Mouse (Mus musculus): ENCODE measurements around the gene Psma1. TPM values are rescaled to one million over a fixed set of nuclear protein-coding genes. Genes with fewer than 3 reads are reported as not detected.

Psma1 gene
- polyA plus RNA-seq, 1 experiment from 2014 or later: 482 TPM

DNA sequence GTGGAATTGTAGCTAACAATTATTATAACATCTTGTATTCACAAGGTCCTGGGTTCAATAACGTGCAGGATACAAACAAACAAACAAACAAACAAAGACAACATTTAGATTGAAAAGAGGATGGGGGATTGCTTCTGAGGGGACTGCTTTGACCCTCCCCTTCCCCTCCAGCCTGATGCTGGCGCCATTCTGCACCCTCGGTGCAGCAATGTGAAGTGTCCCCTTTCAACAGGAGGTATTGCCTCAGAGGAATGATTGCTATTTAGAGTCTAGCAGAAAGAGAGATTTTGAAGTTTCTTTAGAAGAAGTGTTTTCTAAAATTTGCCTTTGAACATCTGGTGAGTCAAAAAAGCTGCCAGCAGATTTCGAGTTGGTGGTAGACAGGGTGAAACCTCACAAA is 23.3 kb upstream of the Psma1 start:
- H3K9ac ChIP-seq: no peak overlapping the region
- H3K36me3 ChIP-seq (ENCODE audit: poor library complexity, severe bottlenecking): no peaks in the 10 kb centered on the region
- no peaks in the 10 kb centered on the region for H3K27me3 ChIP-seq
- no peak overlapping the region for H3K4me3 ChIP-seq
- ATAC-seq: no peak
- no peaks in the 10 kb centered on the region for H3K9me3 ChIP-seq (replicated peaks)
- H3K4me1 ChIP-seq: no peaks in the 10 kb centered on the region
- no peak overlapping the region for H3K27ac ChIP-seq
- no peak overlapping the region for H3K4me2 ChIP-seq
- 61% methylated on average over 4 of the region's 4 CpGs for WGBS

DNA sequence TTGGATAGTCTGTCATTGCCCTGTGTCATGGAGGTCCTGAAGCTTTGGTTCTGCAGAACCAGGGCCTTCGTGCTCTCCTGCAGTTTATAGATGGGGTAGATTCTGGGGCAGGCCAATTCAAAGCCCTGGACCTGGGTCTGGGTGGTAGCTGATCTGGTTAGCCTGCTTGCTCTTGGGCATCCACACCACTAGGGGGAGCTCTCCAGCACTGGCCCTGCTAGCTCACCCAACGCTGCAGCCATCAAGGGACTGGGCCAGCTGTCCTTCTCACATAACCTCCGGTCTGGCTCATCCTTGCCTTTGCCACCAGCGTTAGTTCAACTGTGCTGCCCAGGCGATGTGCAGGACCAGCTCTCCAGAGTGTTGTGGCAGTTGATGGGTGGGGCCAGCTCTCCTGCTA is 18.8 kb upstream of the Psma1 start:
- 84% methylated on average over 5 of the region's 5 CpGs for WGBS
- peaks cover 8% of the 10 kb centered on the region for H3K4me1 ChIP-seq

DNA sequence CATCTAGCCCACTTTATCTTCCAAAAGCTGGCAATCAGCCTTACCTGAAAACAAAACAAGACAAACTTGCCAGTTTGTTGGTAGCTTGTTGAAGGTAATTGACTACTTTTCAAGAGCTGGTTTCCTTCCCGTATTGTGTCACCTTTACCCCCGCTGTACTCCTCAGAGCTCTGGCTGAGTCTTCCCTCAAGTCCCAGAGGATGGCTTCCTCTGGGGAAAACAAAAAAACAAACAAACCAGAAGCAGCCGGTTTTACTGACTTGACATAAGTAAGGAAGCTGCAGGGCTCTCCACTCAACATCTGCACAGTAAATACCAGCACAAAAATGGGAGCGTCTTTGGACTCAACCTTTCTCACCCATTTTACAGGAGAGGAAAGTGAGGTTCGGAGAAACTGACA is 18.0 kb upstream of the Psma1 start:
- Histone ChIP-seq H3K27me3 (no peaks in the 10 kb centered on the region), H3K4me1 (peaks cover 8% of the 10 kb centered on the region), H3K9ac (no peak overlapping the region), H3K4me2 (no peak overlapping the region), H3K9me3 (replicated peaks) (no peaks in the 10 kb centered on the region), H3K4me3 (no peak overlapping the region), H3K36me3 (ENCODE audit: poor library complexity, severe bottlenecking) (no peaks in the 10 kb centered on the region), H3K27ac (no peak overlapping the region)
- no peak for ATAC-seq
- 87% methylated on average over 5 of the region's 5 CpGs for WGBS

More for the DNA sequence above, 18.8 kb upstream of the Psma1 start:
- H3K36me3 ChIP-seq (ENCODE audit: poor library complexity, severe bottlenecking): no peaks in the 10 kb centered on the region
- no peak overlapping the region for H3K4me3 ChIP-seq
- no peak overlapping the region for H3K27ac ChIP-seq
- H3K9ac ChIP-seq: no peak overlapping the region
- ATAC-seq: no peak
- no peaks in the 10 kb centered on the region for H3K9me3 ChIP-seq (replicated peaks)
- H3K4me2 ChIP-seq: no peak overlapping the region
- H3K27me3 ChIP-seq: no peaks in the 10 kb centered on the region

DNA sequence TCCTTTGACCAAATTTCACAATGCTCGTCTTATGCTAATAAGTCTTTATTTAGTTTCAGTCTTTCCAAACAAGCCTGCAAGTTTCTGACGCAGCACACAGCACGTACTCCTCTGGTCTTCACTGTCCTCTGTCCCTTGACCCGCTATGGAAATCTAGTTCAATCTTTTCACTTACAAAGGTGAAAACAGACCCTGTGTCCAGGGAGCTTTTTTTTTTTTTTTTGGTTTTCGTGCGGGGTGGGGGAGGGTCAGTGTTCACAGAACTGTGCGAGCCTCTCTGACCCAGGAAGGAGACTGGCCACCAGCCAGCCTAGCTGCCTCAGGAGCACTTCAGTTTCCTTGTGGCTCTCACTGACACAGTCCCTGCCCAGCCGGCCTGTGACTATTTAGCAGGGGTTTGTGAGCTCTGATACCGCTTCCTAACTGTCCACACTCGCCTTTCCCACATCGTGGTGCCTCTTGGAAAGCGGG is 16.6 kb upstream of the Psma1 start:
- H3K4me1 ChIP-seq: peaks cover 8% of the 10 kb centered on the region
- no peak overlapping the region for H3K27ac ChIP-seq
- ATAC-seq: 0 out of 2 replicates have a peak, but pooled peaks have one; percentile 57
- H3K4me3 ChIP-seq: peak overlapping the region; percentile 23; the same call in 1 of the 2 replicates
- H3K36me3 ChIP-seq (ENCODE audit: poor library complexity, severe bottlenecking): no peaks in the 10 kb centered on the region
- H3K4me2 ChIP-seq: peak overlapping the region; percentile 52
- WGBS: 13% methylated on average over 12 of the region's 12 CpGs
- H3K9me3 ChIP-seq (replicated peaks): no peaks in the 10 kb centered on the region
- no peaks in the 10 kb centered on the region for H3K27me3 ChIP-seq
- H3K9ac ChIP-seq: peak overlapping the region; percentile 43

DNA sequence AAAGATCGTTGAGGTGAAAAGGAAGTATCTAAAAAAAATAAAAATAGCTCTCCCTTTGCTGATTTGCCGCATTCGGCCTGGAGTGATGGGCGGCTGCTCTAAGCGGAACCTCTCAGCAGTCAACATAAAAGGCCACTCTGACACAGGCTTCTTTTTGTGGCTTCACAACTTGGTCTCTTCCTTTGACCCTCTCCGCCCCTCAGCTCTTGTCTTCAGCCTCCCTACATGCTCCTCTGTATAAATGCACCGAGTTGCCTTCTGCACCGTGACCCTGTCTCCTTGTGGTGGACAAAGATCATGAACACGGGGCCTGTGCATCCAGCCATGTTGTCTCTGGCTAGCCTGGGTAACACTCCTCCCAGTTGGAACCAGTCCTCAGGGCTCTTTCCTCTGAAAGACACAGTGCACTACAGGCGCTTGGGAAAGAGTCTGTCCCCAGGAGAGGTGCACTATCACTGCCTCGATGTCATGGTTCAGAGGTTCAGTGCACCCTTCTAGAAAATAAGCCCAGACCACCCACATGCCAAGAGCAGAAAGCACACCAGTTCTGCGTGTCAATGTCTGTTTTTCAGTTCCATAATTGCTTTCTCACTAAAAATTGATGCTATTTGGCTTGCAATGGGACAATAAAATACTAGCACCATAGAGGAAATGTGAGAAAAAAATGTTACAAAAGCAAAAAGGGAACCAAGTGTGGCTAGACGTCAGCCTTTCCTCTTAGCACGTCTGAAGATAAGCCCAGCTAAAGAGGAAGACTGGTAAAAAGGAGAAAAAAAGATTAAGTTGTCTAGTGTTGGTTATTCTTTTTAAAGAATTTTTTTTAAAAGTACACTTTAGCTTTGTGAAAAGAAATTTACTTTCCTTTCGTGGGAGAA is 15.8 kb upstream of the Psma1 start:
- no peak for ATAC-seq
- Histone ChIP-seq H3K4me3 (no peak overlapping the region), H3K27ac (no peak overlapping the region), H3K4me1 (peaks cover 8% of the 10 kb centered on the region), H3K9me3 (replicated peaks) (no peaks in the 10 kb centered on the region), H3K9ac (no peak overlapping the region), H3K36me3 (ENCODE audit: poor library complexity, severe bottlenecking) (no peaks in the 10 kb centered on the region), H3K27me3 (no peaks in the 10 kb centered on the region), H3K4me2 (no peak overlapping the region)
- WGBS: 42% methylated on average over 15 of the region's 15 CpGs

DNA sequence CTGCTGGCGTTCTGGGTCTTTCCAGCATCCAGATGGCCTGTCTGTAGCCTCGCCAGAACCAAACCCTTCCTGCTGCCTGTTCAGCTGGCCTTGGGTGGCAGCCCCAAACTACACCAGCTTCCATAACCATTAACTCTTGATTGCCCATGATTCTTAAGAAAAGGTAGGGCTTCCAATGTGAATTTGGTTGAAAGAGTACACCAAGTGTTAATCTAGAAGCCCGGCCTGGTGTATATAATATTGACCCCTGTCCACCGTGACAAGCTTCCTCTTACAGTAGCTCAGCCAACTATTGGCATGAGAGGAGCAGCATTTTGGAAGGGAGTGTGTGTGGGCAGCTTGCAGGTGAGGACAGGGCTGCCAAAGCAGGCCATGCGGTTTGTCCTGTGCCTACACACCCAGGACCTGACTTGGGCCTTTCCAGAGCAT is 14.2 kb upstream of the Psma1 start:
- Histone ChIP-seq H3K9ac (no peak overlapping the region), H3K27ac (no peak overlapping the region), H3K36me3 (ENCODE audit: poor library complexity, severe bottlenecking) (no peaks in the 10 kb centered on the region), H3K4me3 (no peak overlapping the region), H3K9me3 (replicated peaks) (no peaks in the 10 kb centered on the region), H3K27me3 (no peaks in the 10 kb centered on the region), H3K4me1 (peaks cover 8% of the 10 kb centered on the region), H3K4me2 (no peak overlapping the region)
- ATAC-seq: no peak
- 65% methylated on average over 5 of the region's 5 CpGs for WGBS

DNA sequence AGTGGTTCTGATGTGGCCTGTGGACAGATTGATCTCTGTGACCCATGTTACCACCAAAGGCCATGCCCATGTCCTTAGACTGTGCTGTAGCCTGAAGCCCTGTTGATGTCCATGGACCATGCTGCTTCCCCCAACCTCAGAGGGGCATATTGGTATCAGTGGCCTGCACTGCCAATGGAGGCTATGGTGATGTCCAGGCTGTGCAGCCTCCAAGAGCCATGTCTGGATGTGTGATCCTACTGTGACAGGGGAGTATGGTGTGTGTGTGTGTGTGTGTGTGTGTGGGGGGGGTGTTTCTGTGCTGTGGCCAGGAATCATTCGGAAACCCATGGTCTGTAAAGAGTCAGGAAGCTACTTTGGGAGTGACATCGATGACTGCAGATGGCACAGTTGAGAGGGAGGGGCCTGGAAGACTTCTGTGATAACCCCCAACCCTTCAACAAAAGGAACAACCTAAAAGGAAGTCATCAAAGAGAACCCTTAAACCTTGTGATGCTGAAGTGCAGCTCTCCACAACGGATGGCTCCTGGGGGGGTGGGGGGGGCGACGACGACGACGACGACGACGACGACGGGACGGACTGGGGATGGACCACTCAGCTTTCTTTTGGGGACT is 8.5 kb upstream of the Psma1 start:
- 94% methylated on average over 14 of the region's 14 CpGs for WGBS
- Histone ChIP-seq H3K9ac (no peak overlapping the region), H3K27ac (no peak overlapping the region), H3K9me3 (replicated peaks) (no peaks in the 10 kb centered on the region), H3K4me1 (no peaks in the 10 kb centered on the region), H3K4me2 (no peak overlapping the region), H3K36me3 (ENCODE audit: poor library complexity, severe bottlenecking) (no peaks in the 10 kb centered on the region), H3K4me3 (no peak overlapping the region), H3K27me3 (no peaks in the 10 kb centered on the region)
- ATAC-seq: no peak

DNA sequence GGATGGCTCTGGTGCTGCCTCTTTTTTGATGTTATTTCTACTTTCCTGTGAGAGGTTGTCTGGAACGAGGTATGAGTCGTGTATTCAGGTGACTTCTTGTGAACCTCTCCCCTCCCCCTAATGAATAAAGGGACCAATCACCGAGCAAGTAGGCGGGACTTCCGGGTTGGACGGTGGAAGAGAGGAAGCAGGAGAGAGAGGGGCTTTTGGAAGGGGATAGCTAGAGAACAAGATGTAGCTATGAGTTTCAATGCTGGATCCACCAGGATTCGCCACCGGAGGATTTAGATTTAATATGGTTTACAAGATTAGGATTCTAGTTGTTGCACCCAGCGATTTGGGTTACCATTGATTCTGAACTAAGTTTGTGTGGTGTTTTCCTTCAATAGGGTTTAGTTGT is 7.1 kb upstream of the Psma1 start:
- Histone ChIP-seq H3K4me2 (no peak overlapping the region), H3K4me3 (no peak overlapping the region), H3K9ac (no peak overlapping the region), H3K9me3 (replicated peaks) (no peaks in the 10 kb centered on the region), H3K27me3 (no peaks in the 10 kb centered on the region), H3K36me3 (ENCODE audit: poor library complexity, severe bottlenecking) (no peaks in the 10 kb centered on the region), H3K4me1 (no peaks in the 10 kb centered on the region), H3K27ac (no peak overlapping the region)
- WGBS: 78% methylated on average over 9 of the region's 9 CpGs
- no peak for ATAC-seq

DNA sequence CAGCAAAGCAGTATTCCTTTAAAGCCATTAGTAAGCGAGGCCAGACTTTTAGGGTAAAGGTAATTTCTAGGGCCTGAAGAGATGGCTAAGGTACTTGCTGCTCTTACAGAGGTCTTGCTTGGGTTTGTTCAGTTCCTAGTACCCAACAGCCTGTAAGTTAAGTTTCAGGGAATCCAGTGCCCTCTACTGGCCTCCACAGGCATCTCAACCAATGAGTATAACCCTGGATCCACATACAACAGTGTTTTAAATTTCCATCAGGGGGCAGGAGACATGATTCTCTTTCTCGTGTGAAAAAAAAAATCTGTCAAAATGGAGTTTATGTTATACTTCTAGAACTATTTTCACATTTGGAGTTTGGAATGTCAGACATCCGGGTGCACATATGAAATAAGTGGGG is 5.8 kb upstream of the Psma1 start:
- Histone ChIP-seq H3K4me3 (no peak overlapping the region), H3K4me2 (no peak overlapping the region), H3K9me3 (replicated peaks) (no peaks in the 10 kb centered on the region), H3K27ac (no peak overlapping the region), H3K27me3 (no peaks in the 10 kb centered on the region), H3K36me3 (ENCODE audit: poor library complexity, severe bottlenecking) (no peaks in the 10 kb centered on the region), H3K4me1 (no peaks in the 10 kb centered on the region), H3K9ac (no peak overlapping the region)
- WGBS: 62% methylated on average over 3 of the region's 3 CpGs
- ATAC-seq: peak; percentile 59; the same call in 1 of the 2 replicates

DNA sequence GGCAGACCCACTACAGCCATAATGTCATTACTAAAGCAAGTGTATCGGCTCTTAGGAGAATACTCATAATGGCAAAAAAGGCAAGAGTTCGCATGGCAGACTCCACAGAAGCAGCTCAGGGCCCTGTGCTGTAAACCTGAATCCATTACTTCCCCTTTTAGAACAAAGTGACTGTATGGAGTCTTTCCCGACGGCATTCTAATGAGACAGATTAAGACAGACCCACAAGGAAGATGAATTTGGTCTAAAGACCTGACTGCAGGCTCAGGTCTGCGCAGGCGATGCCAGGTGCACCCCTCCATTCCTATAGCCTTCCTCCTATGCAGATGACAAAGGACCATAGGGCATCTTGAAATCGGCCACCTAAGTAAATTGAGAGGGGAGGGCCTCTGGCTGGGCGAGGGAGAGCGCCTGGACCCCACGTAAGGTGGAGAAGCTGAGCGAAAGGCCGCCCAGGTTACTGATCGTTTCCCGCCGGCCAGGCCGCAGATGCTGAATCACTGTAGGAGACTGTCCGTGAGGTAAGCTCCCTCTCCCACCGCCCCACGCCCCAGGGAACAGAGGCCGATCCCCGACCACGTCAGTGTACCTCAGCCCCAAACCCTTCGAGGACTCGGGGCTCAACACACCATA is 430 bp downstream of the Psma1 start:
- peaks cover 11% of the 10 kb centered on the region for H3K4me1 ChIP-seq
- H3K36me3 ChIP-seq (ENCODE audit: poor library complexity, severe bottlenecking): peaks cover 34% of the 10 kb centered on the region
- ATAC-seq: no peak
- peak overlapping the region; percentile 92 for H3K4me2 ChIP-seq
- no peaks in the 10 kb centered on the region for H3K9me3 ChIP-seq (replicated peaks)
- under 1% methylated on average over 24 of the region's 24 CpGs for WGBS
- peak overlapping the region; percentile 94 for H3K9ac ChIP-seq
- no peaks in the 10 kb centered on the region for H3K27me3 ChIP-seq
- H3K4me3 ChIP-seq: peak overlapping the region; percentile 97
- H3K27ac ChIP-seq: peak overlapping the region; percentile 61

DNA sequence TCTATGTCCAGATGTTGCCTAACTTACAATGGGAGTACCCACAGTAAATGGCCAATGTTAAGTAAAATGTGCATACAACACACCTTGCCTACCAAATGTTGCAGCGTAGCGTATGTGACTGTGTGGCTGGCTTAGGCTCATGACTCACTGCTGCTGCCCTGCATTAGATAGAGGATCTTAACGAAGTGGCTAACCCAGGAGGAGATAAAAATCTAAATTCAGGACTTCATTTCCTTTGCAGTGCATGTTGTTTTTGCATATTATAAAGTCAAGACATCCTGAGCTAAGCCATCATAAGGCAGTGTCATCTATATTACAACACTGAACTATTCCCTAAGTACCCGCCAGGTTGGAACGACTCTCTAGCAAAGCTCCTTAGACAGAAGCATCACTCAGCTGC is 7.5 kb downstream of the Psma1 start:
- Histone ChIP-seq H3K9me3 (replicated peaks) (0 out of 2 replicates have a peak, but pooled peaks cover 2% of the 10 kb centered on the region), H3K27ac (no peak overlapping the region), H3K9ac (no peak overlapping the region), H3K4me3 (no peak overlapping the region), H3K36me3 (ENCODE audit: poor library complexity, severe bottlenecking) (peaks cover 90% of the 10 kb centered on the region), H3K27me3 (no peaks in the 10 kb centered on the region), H3K4me2 (no peak overlapping the region), H3K4me1 (no peaks in the 10 kb centered on the region)
- ATAC-seq: no peak
- WGBS: 98% methylated on average over 5 of the region's 5 CpGs

All from forebrain, embryonic 13.5 days (tissue).